Mouse (Mus musculus): ENCODE results near the gene Klhl33. TPM values are rescaled to one million over a fixed set of nuclear protein-coding genes. Genes with fewer than 3 reads are reported as not detected.
A peak's percentile ranks its signal among the peaks of the same experiment; 100 is the strongest.

The Klhl33 gene
- polyA plus RNA-seq, 1 experiment from 2014 or later, result 0.29 TPM

DNA sequence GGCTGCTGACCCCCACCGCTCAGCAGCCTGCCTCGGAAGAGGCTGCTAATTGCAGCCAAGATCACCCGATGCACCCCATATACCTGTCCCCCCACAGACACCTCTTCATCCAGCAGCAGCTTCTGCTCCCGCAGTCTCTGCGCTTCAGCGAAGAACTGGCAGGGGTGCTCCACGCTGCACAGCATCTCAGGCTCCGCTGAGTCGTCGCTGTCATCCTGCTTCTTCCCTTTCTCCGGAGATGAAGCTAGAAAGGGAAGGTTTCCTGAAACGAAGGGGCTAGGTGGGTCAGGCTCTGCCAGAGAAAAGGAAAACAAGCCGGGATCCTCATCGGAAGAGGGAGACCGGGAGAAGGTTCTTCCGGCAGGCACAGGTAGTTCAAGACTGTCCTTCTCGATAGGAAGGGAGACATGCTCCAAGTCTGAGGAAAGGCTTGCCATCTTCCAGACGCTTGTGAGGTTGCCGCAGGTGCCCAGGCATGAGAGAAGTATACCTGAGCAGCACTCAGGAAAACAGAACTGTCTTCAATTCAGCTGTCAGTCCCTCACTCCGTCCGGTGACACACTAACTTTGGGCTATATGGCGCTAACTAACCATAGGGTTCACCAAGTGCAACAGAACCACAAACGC is 447 bp downstream of the Klhl33 start:
- H3K4me1 ChIP-seq (replicated peaks), result peaks cover 11% of the 10 kb centered on the region
- 0 out of 2 replicates have a peak, but pooled peaks cover 3% of the 10 kb centered on the region for H3K27me3 ChIP-seq (replicated peaks)
- H3K36me3 ChIP-seq, result no peaks in the 10 kb centered on the region
- no peak overlapping the region for H3K27ac ChIP-seq
- peak; percentile 50 for ATAC-seq
- H3K9me3 ChIP-seq, result no peaks in the 10 kb centered on the region
- peak overlapping the region; percentile 94 for H3K4me2 ChIP-seq (replicated peaks)
- peak overlapping the region; percentile 37 for H3K9ac ChIP-seq
- peak overlapping the region; percentile 44 for H3K4me3 ChIP-seq (replicated peaks)
- WGBS, result 16% methylated on average over 23 of the region's 23 CpGs

GRCm38 (mm10) chr14:50895985-50896746 is 1.1 kb downstream of the Klhl33 start:
- H3K27me3 ChIP-seq (replicated peaks), result 0 out of 2 replicates have a peak, but pooled peaks cover 3% of the 10 kb centered on the region
- peak overlapping the region; percentile 44 for H3K4me3 ChIP-seq (replicated peaks)
- no peaks in the 10 kb centered on the region for H3K36me3 ChIP-seq
- H3K4me2 ChIP-seq (replicated peaks), result peak overlapping the region; percentile 94
- WGBS, result 15% methylated on average over 19 of the region's 19 CpGs
- H3K4me1 ChIP-seq (replicated peaks), result peaks cover 11% of the 10 kb centered on the region
- H3K27ac ChIP-seq, result no peak overlapping the region
- no peaks in the 10 kb centered on the region for H3K9me3 ChIP-seq
- ATAC-seq, result peak; percentile 67
- H3K9ac ChIP-seq, result peak overlapping the region; percentile 37

DNA sequence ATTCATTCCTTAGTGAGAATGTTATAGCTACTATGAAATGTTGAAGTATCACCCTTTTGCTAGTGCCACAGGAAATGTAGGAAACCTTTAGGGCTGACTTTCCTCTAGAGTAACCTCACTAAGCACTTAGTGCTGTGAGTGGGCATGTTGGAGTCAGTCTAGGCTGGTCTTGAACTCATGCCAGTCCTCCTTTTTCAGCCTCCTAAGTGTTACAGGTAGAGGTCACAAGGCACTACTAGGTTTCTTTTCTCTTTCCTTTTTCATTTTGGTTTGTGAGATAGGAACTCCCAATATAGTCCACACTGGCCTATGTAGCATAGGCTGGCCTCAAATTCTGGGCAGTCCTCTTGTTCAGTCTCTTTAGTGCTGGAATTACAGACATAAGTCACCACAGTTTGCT is 1.9 kb downstream of the Klhl33 start:
- no peak for ATAC-seq
- Histone ChIP-seq H3K9ac (no peak overlapping the region), H3K4me1 (replicated peaks) (peaks cover 11% of the 10 kb centered on the region), H3K4me2 (replicated peaks) (no peak overlapping the region), H3K4me3 (replicated peaks) (no peak overlapping the region), H3K27me3 (replicated peaks) (0 out of 2 replicates have a peak, but pooled peaks cover 3% of the 10 kb centered on the region), H3K27ac (no peak overlapping the region), H3K9me3 (no peaks in the 10 kb centered on the region), H3K36me3 (no peaks in the 10 kb centered on the region)

DNA sequence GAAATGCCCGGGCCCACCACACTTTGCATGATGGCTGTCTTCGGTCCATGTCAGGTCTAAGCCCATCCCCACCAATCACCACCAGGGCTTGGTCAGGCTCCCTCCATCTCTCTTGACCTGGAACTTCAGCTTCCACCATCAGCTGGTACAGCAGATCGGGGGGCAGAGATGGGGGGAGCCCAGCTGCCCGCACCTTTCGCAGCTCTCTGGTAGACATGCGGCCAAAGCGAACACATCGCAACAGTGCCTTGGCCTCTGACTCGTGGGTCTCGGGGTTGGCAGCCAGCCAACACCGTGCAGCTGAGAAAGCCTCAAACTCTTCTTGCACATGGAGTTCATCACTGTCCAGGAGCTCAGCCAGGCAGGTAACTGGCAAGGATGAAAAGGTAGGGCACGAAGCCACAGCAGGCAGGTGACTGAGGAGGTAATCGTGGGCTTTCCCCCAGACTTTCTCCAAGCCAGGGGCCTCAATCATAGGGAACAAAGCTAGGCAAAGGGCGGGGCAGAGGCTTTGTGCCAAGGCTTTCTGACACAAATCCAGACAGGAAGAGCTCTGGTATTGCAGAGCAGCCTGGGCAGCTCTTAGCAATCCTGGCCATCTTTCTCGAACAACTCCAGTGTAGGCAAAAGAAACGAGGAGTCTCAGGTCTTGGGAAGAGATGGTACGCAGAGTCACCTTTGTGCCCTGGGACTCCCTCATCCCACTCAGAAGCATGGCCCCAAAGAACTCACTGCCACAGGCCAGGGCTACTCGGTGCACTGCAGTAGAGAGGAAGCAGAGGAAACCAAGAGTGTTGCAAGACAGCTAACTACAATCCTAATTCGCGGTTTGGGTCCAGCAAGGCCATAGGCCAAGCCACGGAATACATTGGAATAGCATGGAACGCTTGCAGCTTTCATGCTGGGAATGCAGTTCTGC is 4.5 kb downstream of the Klhl33 start:
- H3K27ac ChIP-seq, result no peak overlapping the region
- H3K9me3 ChIP-seq, result no peaks in the 10 kb centered on the region
- WGBS, result 83% methylated on average over 22 of the region's 22 CpGs
- H3K4me1 ChIP-seq (replicated peaks), result peaks cover 11% of the 10 kb centered on the region
- H3K4me2 ChIP-seq (replicated peaks), result no peak overlapping the region
- H3K36me3 ChIP-seq, result no peaks in the 10 kb centered on the region
- no peak for ATAC-seq
- 0 out of 2 replicates have a peak, but pooled peaks cover 3% of the 10 kb centered on the region for H3K27me3 ChIP-seq (replicated peaks)
- H3K4me3 ChIP-seq (replicated peaks), result no peak overlapping the region
- H3K9ac ChIP-seq, result no peak overlapping the region

DNA sequence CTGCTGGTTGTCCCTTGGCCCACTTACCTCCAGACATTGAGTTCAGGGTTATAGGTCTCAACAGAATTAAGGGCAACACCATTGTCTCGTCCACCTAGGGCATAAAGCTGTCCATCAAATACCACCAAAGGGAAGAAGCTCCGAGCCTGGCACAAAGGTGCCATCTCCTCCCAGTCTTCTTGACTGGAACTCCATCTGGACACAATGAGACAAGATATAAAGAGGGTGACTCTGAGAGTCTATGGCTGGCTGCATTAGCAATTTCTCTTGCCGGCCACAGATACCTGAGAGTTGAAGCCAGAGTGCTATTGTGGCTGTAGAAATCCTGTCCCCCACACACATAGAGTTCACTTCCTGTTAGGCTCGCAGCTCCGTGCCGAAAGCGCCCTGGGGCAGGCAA is 5.2 kb downstream of the Klhl33 start:
- WGBS, result 86% methylated on average over 7 of the region's 7 CpGs
- Histone ChIP-seq H3K9ac (no peak overlapping the region), H3K9me3 (no peaks in the 10 kb centered on the region), H3K27ac (no peak overlapping the region), H3K27me3 (replicated peaks) (0 out of 2 replicates have a peak, but pooled peaks cover 3% of the 10 kb centered on the region), H3K4me1 (replicated peaks) (peaks cover 11% of the 10 kb centered on the region), H3K4me2 (replicated peaks) (no peak overlapping the region), H3K36me3 (no peaks in the 10 kb centered on the region), H3K4me3 (replicated peaks) (no peak overlapping the region)
- no peak for ATAC-seq

GRCm38 (mm10) chr14:50891621-50892020 is 5.7 kb downstream of the Klhl33 start:
- no peak overlapping the region for H3K9ac ChIP-seq
- no peak overlapping the region for H3K4me3 ChIP-seq (replicated peaks)
- H3K27ac ChIP-seq, result no peak overlapping the region
- 91% methylated on average over 8 of the region's 8 CpGs for WGBS
- no peak for ATAC-seq
- no peaks in the 10 kb centered on the region for H3K27me3 ChIP-seq (replicated peaks)
- H3K4me1 ChIP-seq (replicated peaks), result peaks cover 9% of the 10 kb centered on the region
- H3K4me2 ChIP-seq (replicated peaks), result no peak overlapping the region
- no peaks in the 10 kb centered on the region for H3K36me3 ChIP-seq
- H3K9me3 ChIP-seq, result no peaks in the 10 kb centered on the region

DNA sequence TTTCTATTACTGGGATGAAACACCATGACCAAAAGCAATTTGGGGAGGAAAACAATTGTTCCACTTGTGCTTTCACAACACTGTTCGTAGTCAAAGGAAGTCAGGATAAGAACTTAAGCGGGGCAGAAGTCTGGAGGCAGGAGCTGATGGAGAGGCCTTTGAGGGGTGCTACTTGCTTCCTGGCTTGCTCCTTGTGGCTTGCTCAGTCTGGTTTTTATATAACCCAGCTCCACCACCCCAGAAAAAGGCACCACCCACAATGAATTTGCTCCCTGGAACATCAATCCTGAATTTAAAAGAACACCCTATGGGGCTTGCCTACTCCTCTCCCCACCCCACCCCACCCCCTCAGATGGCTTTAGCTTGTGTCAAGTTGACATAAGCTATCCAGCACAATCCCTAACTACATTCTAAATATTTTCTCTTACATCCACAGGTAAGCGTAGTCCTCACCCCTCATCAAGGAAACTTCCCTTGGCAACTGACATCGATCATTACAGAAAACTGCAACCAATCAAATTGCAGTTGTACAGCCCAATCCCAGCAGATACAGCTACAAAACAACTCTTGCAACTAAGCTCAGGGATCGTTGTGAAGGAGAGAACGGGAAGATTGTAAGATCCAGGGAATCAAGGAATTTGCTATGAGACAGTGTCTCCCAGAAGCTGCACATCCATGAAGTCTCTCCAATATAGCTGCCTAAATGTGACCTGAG is 20.9 kb downstream of the Klhl33 start:
- H3K4me1 ChIP-seq (replicated peaks), result no peaks in the 10 kb centered on the region
- no peak overlapping the region for H3K9ac ChIP-seq
- no peak for ATAC-seq
- no peak overlapping the region for H3K4me3 ChIP-seq (replicated peaks)
- H3K9me3 ChIP-seq, result no peaks in the 10 kb centered on the region
- no peak overlapping the region for H3K27ac ChIP-seq
- no peak overlapping the region for H3K4me2 ChIP-seq (replicated peaks)
- WGBS, result 87% methylated on average over 6 of the region's 6 CpGs
- H3K27me3 ChIP-seq (replicated peaks), result no peaks in the 10 kb centered on the region
- H3K36me3 ChIP-seq, result no peaks in the 10 kb centered on the region

- ATAC-seq, result peak; percentile 44; the same call in 1 of the 2 replicates
- no peak overlapping the region for H3K9ac ChIP-seq
- H3K27me3 ChIP-seq (replicated peaks), result no peaks in the 10 kb centered on the region
- no peaks in the 10 kb centered on the region for H3K9me3 ChIP-seq
- no peak overlapping the region for H3K27ac ChIP-seq
- no peaks in the 10 kb centered on the region for H3K36me3 ChIP-seq
- WGBS, result 79% methylated on average over 6 of the region's 6 CpGs
- no peak overlapping the region for H3K4me2 ChIP-seq (replicated peaks)
- H3K4me1 ChIP-seq (replicated peaks), result 0 out of 2 replicates have a peak, but pooled peaks cover 2% of the 10 kb centered on the region
- H3K4me3 ChIP-seq (replicated peaks), result no peak overlapping the region
These were observed 21.6 kb downstream of the Klhl33 start for GRCm38 (mm10) chr14:50875591-50876230.

GRCm38 (mm10) chr14:50875175-50875574 is 22.1 kb downstream of the Klhl33 start:
- no peak overlapping the region for H3K4me2 ChIP-seq (replicated peaks)
- H3K36me3 ChIP-seq, result no peaks in the 10 kb centered on the region
- peak; percentile 73 for ATAC-seq
- 0 out of 2 replicates have a peak, but pooled peaks cover 4% of the 10 kb centered on the region for H3K4me1 ChIP-seq (replicated peaks)
- no peak overlapping the region for H3K4me3 ChIP-seq (replicated peaks)
- H3K27ac ChIP-seq, result no peak overlapping the region
- H3K9ac ChIP-seq, result no peak overlapping the region
- no peaks in the 10 kb centered on the region for H3K27me3 ChIP-seq (replicated peaks)
- H3K9me3 ChIP-seq, result no peaks in the 10 kb centered on the region
- 79% methylated on average over 3 of the region's 3 CpGs for WGBS

- Histone ChIP-seq H3K27ac (no peak overlapping the region), H3K4me2 (replicated peaks) (no peak overlapping the region), H3K4me1 (replicated peaks) (0 out of 2 replicates have a peak, but pooled peaks cover 4% of the 10 kb centered on the region), H3K36me3 (0 out of 2 replicates have a peak, but pooled peaks cover 6% of the 10 kb centered on the region), H3K27me3 (replicated peaks) (no peaks in the 10 kb centered on the region), H3K9me3 (no peaks in the 10 kb centered on the region), H3K9ac (no peak overlapping the region), H3K4me3 (replicated peaks) (no peak overlapping the region)
- WGBS, result 92% methylated on average over 2 of the region's 2 CpGs
- no peak for ATAC-seq
These were observed 26.0 kb downstream of the Klhl33 start for GRCm38 (mm10) chr14:50871284-50871683.

GRCm38 (mm10) chr14:50870805-50871143 is 26.5 kb downstream of the Klhl33 start:
- Histone ChIP-seq H3K27me3 (replicated peaks) (no peaks in the 10 kb centered on the region), H3K36me3 (0 out of 2 replicates have a peak, but pooled peaks cover 6% of the 10 kb centered on the region), H3K9ac (0 out of 2 replicates have a peak overlapping the region, but pooled peaks have one; percentile 56), H3K27ac (peak overlapping the region; percentile 52), H3K4me2 (replicated peaks) (peak overlapping the region; percentile 68), H3K4me1 (replicated peaks) (0 out of 2 replicates have a peak, but pooled peaks cover 4% of the 10 kb centered on the region), H3K4me3 (replicated peaks) (peak overlapping the region; percentile 58), H3K9me3 (no peaks in the 10 kb centered on the region)
- no peak; the same call in 1 of the 2 replicates for ATAC-seq
- WGBS, result 21% methylated on average over 5 of the region's 5 CpGs

Measured in intestine, embryonic 15.5 days (tissue).